Mouse (Mus musculus) lung, postnatal 10 days (tissue): Measurements from ENCODE around the gene Cltc.
A peak's percentile ranks its signal among the peaks of the same experiment; 100 is the strongest.
"Not testable (repeated sequence)": the region's sequence is repeated elsewhere in the genome, so short reads cannot be mapped to it uniquely, and the experiment has no call there.

Experiments used
- DNase-seq: peaks from one replicate; pipeline ENCODE4 v3.0.0; 2021

The Cltc gene

DNA sequence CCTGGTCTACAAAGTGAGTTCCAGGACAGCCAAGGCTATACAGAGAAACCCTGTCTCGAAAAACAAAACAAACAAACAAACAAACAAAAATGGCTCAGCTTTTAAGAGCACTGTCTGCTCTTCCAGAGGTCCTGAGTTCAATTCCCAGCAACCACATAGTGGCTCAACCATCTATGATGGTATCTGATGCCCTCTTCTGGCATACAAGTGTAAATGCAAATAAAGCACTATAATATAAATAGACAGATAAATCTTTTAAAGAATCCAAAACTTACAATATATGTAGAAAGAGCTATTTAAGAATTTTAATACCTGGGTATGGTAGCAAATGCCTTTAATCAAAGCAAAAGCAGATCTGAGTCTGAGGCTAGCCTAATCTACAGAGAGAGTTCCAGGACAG lies 19.1 kb downstream of the Cltc start:
- DNase-seq, result not testable (repeated sequence)

DNA sequence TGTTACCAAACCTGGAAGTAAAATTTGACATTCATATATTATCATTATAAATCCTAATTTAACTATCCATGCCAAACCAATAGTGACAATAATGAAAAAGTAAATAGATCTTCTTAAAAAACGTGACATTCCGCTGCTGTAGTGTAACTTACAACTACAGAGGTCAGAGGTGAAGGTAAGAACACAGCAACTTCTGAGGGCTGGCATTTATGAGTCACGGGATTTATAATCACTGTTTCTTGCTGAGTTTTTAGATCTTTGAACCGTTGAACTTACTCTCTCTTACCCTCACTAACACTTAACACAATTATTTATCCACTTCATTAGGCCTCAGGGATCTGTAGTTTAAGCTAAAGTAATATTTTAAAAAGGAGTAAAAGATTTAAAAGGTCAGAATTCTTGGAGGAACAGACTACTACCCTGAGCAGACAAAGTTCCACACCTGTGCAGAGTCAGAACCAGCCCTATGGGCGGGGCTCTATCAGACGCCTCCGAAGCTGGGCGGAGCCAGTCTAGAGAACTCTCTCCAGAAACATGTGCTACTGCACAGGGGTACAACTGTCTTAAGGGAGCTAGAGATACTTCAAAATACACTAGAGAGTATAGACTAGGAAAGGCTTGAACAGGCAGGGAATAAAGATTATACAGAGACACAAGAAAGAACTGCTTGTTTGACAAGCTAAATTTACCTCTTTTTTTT lies 19.9 kb downstream of the Cltc start:
- DNase-seq, result no peak

DNA sequence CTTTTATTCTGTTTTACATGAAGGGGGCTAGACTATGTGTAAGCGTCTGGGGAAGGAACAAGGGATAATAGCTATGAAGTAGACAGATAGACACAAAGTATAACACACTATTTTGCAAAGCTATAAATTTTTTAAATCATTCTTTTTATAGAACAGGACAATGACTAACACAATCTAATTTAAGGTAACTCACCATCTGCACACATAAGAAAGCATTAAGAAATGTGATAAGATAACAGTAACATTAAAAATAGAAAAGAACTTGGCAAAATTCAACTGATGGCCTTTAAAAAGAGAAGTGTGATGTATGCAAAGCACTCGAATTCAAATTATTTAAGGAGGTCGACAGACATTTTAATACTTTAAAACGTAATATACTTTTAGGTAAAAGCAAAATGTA lies 22.4 kb downstream of the Cltc start:
- DNase-seq, result no peak

DNA sequence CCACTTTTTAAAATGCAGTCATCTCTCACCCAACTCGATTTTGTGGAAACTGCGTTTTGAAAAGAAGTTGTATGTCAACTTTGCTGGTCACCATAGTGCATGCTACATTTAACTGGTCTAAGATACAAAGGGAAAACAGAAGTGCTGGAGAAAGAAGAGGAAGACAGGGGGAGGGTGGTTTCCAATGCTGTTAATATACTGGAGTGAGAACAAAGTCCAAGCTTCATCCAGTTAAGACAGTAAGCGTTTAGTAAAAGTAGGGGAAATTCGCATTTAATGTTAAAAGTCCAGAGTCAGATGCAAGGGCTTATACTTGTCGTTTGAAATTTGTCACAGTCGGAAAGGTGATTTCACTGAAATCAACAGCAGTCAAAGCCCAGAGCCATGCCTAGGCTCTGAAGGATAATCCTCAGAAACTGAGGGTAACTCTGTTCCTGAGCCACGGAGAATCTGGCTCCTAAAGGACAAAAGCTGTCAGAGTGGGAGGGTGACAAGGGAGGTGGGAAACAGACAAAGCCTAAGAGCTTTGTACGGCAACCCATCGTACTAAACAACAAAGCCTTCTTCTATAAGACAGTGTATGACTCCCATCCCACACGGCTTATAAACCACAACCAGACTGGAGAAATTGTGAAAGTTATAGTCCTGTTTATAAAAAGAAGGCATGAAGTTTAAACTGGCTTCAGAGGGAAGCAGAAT lies 23.0 kb downstream of the Cltc start:
- no peak for DNase-seq

DNA sequence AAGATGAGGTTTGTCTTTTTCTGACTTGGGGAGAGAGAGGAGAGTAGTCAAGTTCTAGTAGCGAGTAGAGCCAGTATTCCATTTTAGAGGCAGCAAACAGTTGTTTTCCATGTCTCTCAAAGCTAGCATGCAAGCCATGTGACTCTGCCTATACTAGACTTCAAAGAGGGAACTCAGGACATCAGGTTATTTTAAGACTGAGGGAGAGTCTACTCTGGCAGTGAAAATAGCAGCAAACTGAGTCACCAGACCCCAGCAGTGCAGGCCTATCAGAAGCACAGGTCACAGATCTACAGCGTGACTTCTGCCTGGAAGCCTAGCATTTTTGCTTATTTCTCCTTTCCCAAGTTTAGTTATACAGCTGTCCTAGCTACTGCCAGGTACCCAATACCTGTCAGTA lies 25.9 kb downstream of the Cltc start:
- DNase-seq, result no peak

DNA sequence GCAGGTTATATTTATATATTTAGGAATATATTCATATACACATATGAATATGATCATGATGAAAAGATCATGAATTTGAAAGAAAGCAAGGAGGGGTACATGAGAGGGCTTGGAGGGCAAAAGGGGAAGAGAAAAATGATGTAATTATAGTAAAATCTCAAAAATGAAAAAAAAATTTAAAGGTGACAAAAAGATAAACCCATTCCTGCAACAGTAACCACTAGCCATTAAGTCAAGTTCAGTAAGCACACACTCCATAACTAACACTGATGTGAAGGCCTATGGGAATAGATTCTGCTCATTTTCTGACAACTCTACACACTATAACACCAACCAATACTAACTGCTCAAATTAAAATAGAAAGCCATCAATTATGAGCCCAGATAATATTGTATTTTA lies 31.8 kb downstream of the Cltc start:
- no peak for DNase-seq

DNA sequence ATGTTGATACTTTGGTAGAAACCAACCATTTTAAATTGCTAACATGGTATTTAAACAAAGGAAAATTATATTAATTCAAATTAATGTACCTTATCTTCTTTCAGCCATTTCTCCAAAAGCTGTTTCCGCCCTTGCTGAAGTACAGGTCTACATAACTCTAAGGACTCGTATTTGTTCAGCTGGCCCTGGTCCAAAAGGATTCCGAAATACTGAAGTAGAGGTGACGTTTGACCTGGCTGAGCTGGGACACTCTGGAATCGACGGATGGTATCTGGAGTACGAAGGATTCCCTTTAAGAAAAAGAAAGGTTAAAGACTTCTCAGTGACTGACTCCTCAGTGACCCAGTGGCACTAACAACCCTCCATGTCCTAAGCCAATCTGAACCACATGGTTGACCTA lies 32.4 kb downstream of the Cltc start:
- peak; percentile 52 for DNase-seq

DNA sequence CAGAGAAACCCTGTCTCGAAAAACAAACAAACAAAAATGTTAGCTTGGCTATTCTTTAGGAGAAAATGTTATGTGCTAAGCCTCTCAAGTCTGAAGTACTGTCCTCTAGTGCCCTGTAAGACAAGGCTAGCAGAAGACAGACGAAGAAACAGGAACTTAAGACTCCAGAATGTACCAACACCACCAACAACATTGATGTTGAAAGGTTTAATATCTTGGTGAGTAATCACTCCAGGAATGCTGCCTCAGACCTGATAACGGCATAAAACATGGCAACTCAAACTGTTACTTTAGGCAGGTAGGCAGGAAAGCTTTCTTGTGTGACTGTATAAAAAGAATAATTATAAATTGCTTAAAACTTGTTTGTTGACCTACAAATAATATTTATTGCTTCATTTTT lies 33.4 kb downstream of the Cltc start:
- no peak for DNase-seq

DNA sequence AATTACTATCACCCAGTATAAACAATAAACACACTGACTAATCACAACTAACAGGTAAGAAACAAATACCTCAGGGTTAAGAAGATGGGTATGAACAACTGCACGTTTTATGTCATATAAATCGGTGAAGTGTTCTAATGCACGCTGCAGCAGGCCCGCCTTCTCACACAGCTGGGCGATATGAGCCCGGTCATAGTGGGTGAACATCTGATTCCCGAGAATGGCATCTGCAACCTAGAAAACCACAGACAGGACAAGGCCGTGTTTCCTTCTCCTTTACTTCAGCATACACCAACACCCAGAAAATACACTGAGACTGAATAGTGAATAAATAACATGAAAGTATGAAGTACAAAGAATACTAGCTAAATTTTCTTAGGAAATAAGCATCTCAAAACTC lies 38.0 kb downstream of the Cltc start:
- DNase-seq, result no peak

DNA sequence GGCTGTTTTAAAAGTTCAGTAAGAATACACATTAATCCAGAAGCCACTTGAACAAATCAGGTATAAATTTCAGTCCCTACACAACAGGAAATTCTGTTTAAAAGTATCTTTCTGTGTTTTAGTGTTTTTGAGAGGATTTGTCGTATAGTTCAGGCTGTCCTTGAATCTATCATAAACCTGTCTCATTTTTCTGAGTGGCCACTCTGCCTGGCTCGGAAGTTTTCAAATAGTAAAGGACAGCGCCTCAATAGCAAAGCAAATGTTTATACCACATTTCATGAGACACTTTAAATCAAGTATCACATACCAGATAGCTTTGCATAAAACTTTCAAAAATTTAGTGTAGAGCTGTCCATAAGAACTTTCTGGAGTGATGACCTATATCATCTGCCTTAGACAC lies 39.0 kb downstream of the Cltc start:
- no peak for DNase-seq

DNA sequence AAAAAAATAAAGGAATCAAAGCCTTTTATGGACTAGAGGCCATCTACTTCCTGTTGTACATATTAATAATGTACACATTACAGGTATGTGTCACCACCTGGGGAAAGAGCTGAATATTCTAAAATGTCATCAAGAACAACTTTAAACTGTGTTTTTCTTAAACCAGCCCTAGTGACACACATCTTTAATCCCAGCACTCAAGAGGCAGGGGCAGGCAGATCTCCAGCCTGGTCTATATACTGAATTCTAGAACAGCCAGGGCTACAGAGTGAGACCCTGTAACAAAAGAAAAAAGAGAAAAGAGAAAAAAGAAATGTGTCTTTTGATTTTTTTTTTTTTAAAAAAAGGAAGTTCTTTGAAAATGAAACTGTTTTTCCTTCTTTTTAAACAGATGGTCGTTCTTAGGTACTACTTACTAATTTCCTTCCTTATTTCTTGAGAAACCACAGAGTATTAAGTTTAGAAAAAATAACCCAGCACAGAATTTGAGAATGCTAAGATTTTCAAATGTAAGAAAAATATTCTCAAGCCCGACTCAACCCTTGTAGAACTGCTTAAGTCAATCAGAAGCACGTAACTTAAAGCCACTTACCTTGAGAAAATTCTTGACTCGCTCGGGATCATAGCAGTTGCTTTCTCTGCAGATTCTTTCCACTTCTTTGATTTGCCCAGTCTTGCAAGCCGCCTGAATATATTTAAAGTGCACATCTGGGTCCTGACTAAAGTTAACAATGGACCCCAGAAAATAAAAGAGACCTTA lies 39.9 kb downstream of the Cltc start:
- no peak for DNase-seq

DNA sequence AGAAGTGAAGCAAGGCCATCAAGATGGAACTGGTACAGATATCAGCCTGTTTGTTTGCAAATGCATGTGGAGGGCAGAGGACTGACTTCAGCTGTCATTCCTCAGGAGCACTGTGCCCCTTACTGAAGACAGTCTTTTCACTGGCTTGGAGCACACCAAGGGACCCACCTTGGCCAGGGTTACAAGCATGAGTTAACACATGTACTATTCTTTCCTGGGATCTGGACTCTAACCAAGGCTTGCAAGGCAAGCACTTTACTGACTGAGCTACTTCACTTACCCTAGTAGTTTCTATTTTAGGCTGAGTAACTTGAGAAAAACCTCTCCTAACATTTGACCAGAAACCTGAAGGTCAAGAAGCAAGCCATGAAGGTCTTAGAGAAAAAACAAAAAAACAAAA lies 42.8 kb downstream of the Cltc start:
- no peak for DNase-seq

DNA sequence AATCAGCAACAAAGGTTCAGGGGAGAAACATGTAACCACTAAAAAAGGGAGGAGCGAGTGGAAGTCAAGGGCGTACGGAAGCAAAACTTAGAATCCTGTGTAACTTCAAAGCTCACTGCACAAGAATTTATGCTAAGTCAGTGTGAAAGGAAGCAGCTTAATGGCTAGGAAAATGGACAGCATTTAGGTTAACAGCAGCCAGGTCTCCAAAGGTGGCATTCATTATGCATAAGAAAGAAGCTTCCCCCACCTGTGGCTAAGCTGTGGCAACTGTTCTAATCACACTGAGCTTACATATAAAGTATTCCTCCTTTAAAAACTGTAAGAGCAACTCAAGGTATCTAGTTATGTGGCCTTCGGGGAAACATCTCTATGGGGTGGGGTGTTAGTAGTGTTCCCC lies 56.2 kb downstream of the Cltc start:
- no peak for DNase-seq

DNA sequence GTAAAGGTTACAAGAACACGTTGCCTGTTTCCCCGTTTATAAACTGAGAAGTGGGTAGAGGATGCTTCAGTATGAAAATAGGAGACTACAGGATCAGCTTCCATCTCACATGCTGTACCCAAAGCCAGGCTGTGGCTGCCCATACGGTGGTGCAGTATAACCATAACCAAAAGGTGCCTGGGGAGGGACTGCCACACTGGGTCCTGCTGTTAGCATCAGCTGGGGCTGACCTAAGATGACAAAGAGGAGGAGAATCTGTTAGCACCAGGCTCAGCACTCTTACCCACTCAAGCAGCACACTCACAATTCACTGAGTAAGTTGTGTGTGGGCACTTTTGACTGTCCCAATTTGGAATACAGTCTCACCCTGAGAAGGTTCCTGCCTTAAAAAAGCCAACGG lies 61.9 kb downstream of the Cltc start:
- DNase-seq, result no peak

DNA sequence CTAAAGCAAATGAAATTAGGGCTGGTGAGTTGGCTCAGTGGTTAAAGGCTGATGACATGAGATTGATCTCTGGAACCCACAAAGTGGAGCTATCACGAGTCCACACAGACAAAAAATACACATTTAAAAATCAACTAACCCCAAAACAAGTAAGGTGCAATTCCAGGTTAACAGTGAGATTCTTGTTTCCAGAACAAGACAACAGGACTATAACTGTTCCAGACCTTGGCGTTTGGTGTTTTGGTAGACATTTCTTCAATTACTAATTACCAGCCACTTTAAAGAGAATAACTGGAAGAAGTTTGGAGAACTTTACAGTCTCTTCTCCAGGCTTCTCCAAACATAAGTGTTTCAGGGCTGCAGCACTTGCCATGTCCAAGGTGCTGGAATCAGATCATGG lies 64.8 kb downstream of the Cltc start:
- no peak for DNase-seq

DNA sequence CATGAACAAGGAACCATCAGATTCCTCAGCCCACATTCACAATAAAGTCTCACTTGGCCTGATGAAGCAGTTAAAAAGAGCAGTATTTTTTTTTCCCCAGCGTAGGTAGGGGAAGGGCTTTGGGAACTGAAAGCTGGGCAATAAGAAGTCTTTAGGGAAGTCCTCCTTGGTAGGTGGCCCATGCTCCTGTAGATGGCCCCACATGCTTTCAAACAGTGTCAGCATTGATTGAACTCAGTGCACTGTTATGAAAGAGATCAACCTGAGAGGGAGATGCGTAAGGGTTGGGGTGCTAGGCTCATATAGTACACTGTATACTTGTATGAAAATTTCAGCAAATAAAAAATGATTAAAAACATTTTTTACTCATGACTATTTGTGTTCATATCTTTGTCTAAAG lies 65.4 kb downstream of the Cltc start:
- no peak for DNase-seq

DNA sequence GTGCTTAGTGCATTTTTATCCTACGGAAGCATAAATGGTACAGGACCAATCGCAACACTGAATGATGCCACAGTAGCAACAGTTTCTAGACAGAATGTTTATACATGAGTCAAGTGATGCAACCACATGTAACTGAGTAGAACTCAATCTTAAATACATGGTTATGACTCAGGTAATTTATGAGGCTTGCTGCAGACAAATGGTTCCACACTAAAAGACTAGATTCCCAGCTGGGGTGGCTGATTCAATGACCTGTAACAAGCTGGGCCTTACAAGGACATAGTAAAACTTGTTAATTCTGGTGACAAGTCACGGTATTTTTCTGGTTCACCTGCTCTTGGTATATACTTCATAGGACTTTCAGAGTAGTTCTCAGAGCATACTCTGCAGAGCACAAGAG lies 65.9 kb downstream of the Cltc start:
- no peak for DNase-seq

DNA sequence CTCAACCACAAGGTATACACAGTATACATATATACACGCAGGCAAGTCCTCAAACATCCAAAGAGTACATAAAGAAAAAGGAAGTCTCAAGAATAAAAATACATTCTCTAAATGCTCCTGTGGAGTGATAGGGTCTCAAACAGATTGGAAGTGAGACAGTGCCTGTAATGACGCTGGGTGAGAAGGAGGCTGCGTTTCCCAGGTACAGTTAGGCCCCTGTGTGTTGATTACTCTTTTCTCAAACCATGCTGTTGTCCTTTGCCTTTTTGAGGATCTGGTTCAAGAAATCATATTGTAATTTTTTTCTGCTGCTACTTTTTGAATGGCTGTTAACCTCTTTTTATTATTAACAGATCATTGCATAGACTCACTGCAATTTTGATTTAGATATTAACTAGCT lies 67.0 kb downstream of the Cltc start:
- no peak for DNase-seq

DNA sequence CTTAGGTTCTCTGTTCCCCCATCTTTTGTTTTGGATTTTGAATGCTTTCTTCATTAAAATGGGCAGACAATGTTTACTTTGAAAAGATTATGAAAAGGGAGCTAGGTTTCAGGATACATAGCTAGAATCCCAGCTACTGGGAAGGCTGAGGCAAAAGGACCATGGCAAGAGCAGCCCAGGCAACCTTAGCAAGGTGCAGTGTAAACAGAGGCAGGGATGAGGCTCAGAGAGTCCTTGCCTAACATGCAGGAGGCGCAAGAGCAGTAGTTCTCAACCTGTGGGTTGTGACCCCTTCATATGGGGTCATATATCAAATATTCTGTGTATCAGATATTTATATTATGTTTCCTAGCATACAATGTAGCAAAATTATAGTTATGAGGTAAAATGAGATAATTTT lies 72.0 kb downstream of the Cltc start:
- DNase-seq, result no peak

DNA sequence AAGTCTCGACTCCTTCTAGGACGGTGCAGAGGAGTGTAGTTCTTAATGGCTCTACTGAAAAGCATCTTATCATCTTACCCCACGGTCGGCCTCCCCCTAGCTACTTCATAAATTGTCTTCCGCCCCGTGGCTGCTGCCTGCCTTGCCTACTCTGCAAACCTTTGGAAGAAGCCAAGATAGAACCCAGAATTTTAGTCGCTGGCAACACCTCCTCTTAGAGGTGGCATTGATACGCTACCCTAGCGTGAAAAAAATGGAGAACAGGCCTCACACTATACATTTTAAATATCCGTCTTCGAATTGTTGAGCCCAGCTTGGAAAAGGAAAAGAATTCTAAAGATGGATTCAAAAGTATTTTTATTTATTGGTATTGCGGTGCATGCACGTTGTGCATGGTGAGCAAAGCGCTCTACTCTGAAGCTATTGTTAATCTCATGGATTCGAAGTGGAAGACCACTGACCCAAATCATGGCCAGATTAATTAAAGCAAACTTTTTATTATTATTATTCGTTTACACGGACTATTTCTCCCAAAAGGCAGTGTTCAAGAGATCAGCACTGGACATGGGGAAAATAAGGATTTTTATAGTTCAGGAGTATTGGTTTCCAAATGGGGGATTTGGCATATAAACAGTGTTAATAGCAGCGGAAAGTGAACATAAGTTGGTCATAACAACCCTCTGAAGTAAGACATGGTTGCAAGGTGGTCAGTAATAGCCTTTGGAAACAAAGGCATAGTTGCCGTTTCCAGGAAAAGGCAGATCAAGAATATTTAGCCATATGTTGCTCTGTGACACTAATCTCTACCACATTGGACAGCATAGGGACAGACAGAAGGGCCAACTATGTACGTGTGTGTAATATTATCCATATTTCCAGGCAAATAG lies 73.0 kb downstream of the Cltc start:
- DNase-seq, result no peak

DNA sequence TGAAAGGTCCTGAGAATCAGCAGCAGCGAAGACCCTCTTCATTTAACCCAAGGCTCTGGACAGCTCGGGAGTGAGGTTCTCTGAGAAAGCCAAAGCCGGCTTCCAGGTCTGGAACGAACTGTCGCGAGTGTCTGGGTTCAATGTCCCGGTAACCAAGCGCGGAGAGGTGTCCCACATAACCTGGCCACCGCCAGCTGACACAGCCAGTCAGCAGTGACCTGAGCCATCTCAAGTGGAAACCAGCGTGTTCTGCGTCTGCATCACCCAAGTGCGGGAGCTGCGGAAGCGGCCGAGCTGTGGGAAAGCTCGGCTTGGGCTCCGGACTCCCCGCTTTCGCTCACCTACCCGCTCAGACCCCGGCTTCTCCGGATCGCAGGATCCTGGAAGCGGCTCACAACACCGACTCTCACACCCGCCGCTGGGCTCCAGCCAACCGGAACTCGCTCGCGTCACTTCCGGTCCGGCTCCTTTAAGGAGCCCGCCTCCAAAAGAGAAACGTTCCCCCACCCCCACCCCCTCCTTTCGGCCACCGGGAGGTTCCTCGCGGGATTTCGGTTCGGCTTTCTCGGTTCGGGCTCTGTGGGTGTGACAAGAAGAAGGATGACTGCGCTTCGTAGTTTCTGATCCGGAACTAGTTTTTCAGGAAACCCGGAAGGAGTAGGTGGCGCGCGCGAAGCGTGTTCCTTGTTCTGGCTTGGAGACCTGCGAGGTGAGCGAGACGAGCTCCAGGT lies 73.8 kb downstream of the Cltc start, which contains the start of the genes Vmp1 and Ptrh2:
TSS of gene Vmp1 (minus strand) at position 442 of the 731 bp plus-strand sequence.
TSS of gene Ptrh2 (plus strand) at position 591 of the 731 bp plus-strand sequence.
- DNase-seq, result peak; percentile 94

DNA sequence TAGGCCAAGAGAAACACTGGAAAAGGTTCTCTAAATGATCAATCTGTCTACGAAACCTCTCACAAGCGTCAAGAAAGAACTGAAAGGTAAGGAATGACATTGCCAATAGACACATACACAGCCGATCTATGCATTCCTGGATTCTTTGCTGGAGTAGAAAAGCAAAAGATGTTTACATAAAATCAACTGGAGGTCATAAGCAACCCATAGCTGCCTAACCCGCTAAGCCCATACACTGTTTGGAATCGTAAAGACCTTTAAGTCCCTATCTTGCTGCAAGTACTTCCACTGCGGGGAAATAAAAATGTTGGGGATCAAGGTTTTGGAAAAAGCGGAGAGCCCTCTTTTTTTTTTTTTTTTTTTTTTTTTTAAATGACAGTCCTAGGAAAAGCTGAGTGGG lies 74.5 kb downstream of the Cltc start:
- no peak for DNase-seq
